Mouse (Mus musculus): ENCODE results near the gene Huwe1.
A peak's percentile ranks its signal among the peaks of the same experiment; 100 is the strongest.

DNA sequence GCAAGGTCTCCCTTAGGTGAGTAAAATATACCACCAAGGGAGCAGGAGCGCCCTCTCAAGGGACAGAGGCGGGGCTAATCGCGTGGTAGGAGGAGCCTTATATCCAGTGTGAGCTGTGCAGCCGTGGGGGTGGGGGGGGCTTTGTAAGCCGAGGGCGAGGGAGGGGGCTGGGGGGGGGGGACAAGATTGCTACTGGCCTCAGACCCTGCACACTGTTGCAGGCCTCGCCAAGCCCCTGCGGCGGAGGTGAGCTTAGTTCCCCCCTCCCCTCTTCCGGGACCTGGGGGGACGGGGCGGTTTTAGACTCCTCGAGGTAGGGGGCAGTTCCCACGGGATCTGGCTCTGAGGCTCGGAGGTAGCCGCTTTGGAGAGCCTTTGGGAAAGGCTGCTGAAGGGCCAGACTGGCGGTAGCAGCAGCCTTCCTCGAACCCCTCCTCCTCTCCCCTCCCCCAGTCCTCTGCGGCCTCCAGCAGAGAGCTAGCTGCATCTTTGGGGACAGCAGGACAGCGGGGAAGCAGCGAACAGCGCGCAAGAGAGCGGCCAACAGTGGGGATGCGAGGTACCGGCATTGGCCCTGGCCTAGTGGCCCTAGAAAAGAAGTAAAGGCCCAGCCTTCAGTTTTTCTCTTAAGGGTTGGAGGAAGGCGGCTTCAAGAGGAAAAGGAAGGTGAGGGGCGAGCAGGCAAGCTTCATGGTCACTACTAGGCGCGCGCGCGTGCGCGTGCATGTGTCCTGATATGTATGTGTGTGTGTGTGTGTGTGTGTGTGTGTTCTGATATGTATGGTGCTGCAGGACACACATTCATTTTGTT lies at the start of gene Huwe1:
- TF ChIP-seq CTCF (IDR thresholded peaks at IDR 0.05; ENCODE audit: extremely low read depth, insufficient read depth, insufficient read length, insufficient replicate concordance) (no peak), POLR2A (IDR thresholded peaks at IDR 0.05; ENCODE audit: low read depth, low read length) (0 out of 2 replicates have a peak, but pooled peaks have one; percentile 6)

Data from spleen, adult 2 months (tissue).